Mouse (Mus musculus) hindbrain, postnatal 0 days (tissue): ENCODE data around the gene Ano2. TPM values are rescaled to one million over a fixed set of nuclear protein-coding genes. Genes with fewer than 3 reads are reported as not detected.

ENCODE experiments used
- ATAC-seq: fragments of 200-750 bp; cut with Nextera tagmentation; 2 replicates; pipeline ENCODE4 v1.8.0; 2017; ENCODE audit warnings: mild to moderate bottlenecking, moderate TSS enrichment, moderate library complexity
- DNase-seq: peaks from one replicate; pipeline ENCODE4 v3.0.0-alpha.2; 2015; ENCODE audit warnings: low spot score
- H3K27ac ChIP-seq: fragments of 300-500 bp; sonication (generic); 2 replicates; pipeline ENCODE4 v1.5.1; 2014; ENCODE audit warnings: mild to moderate bottlenecking
- H3K27me3 ChIP-seq: fragments of 300-500 bp; sonication (generic); 2 replicates; pipeline ENCODE4 v1.6.1; 2014; ENCODE audit warnings: low read length, mixed read lengths; ENCODE audit not compliant: insufficient read depth
- H3K36me3 ChIP-seq: fragments of 300-500 bp; sonication (generic); 2 replicates; pipeline ENCODE4 v1.6.1; 2014; ENCODE audit warnings: low read length, mixed read lengths; ENCODE audit not compliant: insufficient read depth
- H3K4me1 ChIP-seq: fragments of 300-500 bp; sonication (generic); 2 replicates; pipeline ENCODE4 v1.6.1; 2014; ENCODE audit warnings: antibody characterized with exemption, low read length, mixed read lengths; ENCODE audit not compliant: insufficient read depth
- H3K4me2 ChIP-seq: fragments of 300-500 bp; sonication (generic); 2 replicates; pipeline ENCODE4 v1.6.1; 2014; ENCODE audit warnings: low read depth, mild to moderate bottlenecking, low read length, moderate library complexity, mixed read lengths
- H3K4me3 ChIP-seq: fragments of 300-500 bp; sonication (generic); 2 replicates; pipeline ENCODE4 v1.5.1; 2014; ENCODE audit warnings: low read length
- H3K9ac ChIP-seq: fragments of 300-500 bp; sonication (generic); replicated peaks from 2 replicates; pipeline ENCODE4 v1.6.1; 2014; ENCODE audit warnings: mild to moderate bottlenecking, low read length, moderate library complexity, mixed read lengths
- H3K9me3 ChIP-seq: fragments of 300-500 bp; sonication (generic); 2 replicates; pipeline ENCODE4 v1.6.1; 2016; ENCODE audit warnings: low read length, mixed read lengths
- CTCF ChIP-seq: IDR thresholded peaks from 2 replicates; pipeline ENCODE4 v1.5.1; 2016; ENCODE audit warnings: antibody characterized with exemption, control low read depth, low read depth
- WGBS: fragments of 180-500 bp; shearing (Covaris S2); extraction: QIAGEN DNeasy Blood & Tissue Kit; methylation state at CpG from one replicate; pipeline ENCODE4 v1.1.7; 2014; 5-methylcytosine and 5-hydroxymethylcytosine counted together
- polyA plus RNA-seq: library from polyadenylated mRNA; unstranded; fragments of >200 nt; fragmentation: Nextera tagmentation; extraction: Ambion mirVana; gene quantifications from 2 replicates; pipeline ENCODE4 v1.2.1, GENCODE M21; 2015
- total RNA-seq: library from RNA; depleted of rRNA; stranded (reverse); fragments of >200 nt; gene quantifications from 2 replicates; pipeline ENCODE4 v1.2.3, GENCODE M21; 2014; rRNA removed

Ano2 gene
- total and polyA plus RNA-seq, 2 experiments from 2014 or later, result 1.1 to 5.1 TPM

DNA sequence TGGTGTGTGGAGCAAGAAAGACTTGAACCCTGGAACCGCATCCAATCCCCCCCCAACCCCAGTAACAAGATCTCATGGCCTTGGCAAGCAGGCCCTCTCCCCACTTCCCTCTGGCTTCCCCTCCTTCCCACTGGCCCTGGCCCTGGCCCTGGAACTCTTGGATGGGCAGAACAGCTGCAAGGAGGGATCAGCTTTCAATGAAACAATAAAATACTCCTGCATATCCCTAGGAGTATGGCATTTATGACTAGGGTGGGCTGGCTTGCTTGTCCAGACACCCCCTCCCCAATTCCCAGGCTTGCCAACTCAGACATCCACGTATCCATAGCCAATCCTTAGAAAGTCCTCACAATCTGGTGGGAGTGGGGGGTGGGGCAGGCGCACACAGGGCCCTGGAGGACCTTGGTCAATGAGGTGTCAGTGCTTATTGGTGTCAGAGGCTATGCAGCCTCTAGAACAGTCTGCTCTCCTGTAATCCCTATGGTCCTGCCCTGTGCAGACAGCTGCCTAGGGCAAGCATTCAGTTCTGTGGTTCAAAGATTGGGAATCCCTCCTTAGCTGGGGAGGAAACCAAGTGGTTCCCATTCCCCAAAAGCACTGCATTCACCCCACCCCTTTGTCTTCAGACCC is 396.2 kb downstream of the Ano2 start:
- ATAC-seq (no peak), DNase-seq (no peak)
- Histone ChIP-seq H3K27ac (no peak overlapping the region), H3K9me3 (no peaks in the 10 kb centered on the region), H3K4me1 (no peaks in the 10 kb centered on the region), H3K36me3 (no peaks in the 10 kb centered on the region), H3K9ac (no peak overlapping the region), H3K27me3 (no peaks in the 10 kb centered on the region; the same call in 1 of the 2 replicates), H3K4me2 (no peak overlapping the region), H3K4me3 (no peak overlapping the region)
- TF ChIP-seq CTCF, result no peak
- 71% methylated on average over 3 of the region's 3 CpGs for WGBS

- TF ChIP-seq CTCF, result no peak
- ATAC-seq (no peak), DNase-seq (no peak)
- Histone ChIP-seq H3K27me3 (no peaks in the 10 kb centered on the region; the same call in 1 of the 2 replicates), H3K9ac (no peak overlapping the region), H3K27ac (no peak overlapping the region), H3K4me3 (no peak overlapping the region), H3K9me3 (no peaks in the 10 kb centered on the region), H3K36me3 (no peaks in the 10 kb centered on the region), H3K4me2 (no peak overlapping the region), H3K4me1 (no peaks in the 10 kb centered on the region)
- 94% methylated on average over 12 of the region's 12 CpGs for WGBS
Measured at GRCm38 (mm10) chr6:126088489-126089265, 398.5 kb downstream of the Ano2 start.

Other genes with a start within 250 kb of the Ano2 start
- 62.5 and 80.5 TPM in 2 replicates for gene Cd9, start 195.6 kb upstream of the Ano2 start, total RNA-seq
- 158 and 183 TPM in 2 replicates for gene Cd9, start 195.6 kb upstream of the Ano2 start, polyA plus RNA-seq
- gene Vwf, start 143.6 kb upstream of the Ano2 start, total RNA-seq, result 29.5 and 30.0 TPM in 2 replicates
- 11.2 and 17.2 TPM in 2 replicates for gene Vwf, start 143.6 kb upstream of the Ano2 start, polyA plus RNA-seq